Mouse (Mus musculus) limb, embryonic 15.5 days (tissue): ENCODE measurements around the gene Erp29. TPM values are rescaled to one million over a fixed set of nuclear protein-coding genes. Genes with fewer than 3 reads are reported as not detected.
A peak's percentile ranks its signal among the peaks of the same experiment; 100 is the strongest.

ENCODE experiments used
- ATAC-seq: fragments of 200-750 bp; cut with Nextera tagmentation; 2 replicates; pipeline ENCODE4 v1.8.0; 2017; ENCODE audit warnings: low read depth, moderate TSS enrichment; ENCODE audit not compliant: insufficient number of reproducible peaks, low FRiP score, low TSS enrichment
- H3K27ac ChIP-seq: fragments of 300-500 bp; sonication (generic); 2 replicates; pipeline ENCODE4 v1.5.1; 2015; ENCODE audit warnings: moderate library complexity, mild to moderate bottlenecking, inconsistent platforms
- H3K27me3 ChIP-seq: fragments of 300-500 bp; sonication (generic); 2 replicates; pipeline ENCODE4 v1.6.1; 2015; ENCODE audit warnings: inconsistent platforms
- H3K36me3 ChIP-seq: fragments of 300-500 bp; sonication (generic); 2 replicates; pipeline ENCODE4 v1.6.1; 2015; ENCODE audit warnings: inconsistent platforms
- H3K4me1 ChIP-seq: fragments of 300-500 bp; sonication (generic); 2 replicates; pipeline ENCODE4 v1.6.1; 2015; ENCODE audit warnings: inconsistent platforms
- H3K4me2 ChIP-seq: fragments of 300-500 bp; sonication (generic); 2 replicates; pipeline ENCODE4 v1.6.1; 2015; ENCODE audit warnings: mild to moderate bottlenecking, inconsistent platforms
- H3K4me3 ChIP-seq: fragments of 300-500 bp; sonication (generic); 2 replicates; pipeline ENCODE4 v1.5.1; 2015; ENCODE audit warnings: mild to moderate bottlenecking, inconsistent platforms
- H3K9ac ChIP-seq: fragments of 300-500 bp; sonication (generic); 2 replicates; pipeline ENCODE4 v1.6.1; 2015; ENCODE audit warnings: inconsistent platforms
- H3K9me3 ChIP-seq: fragments of 300-500 bp; sonication (generic); 2 replicates; pipeline ENCODE4 v1.6.1; 2016; ENCODE audit warnings: inconsistent platforms
- WGBS: fragments of 180-500 bp; shearing (Covaris S2); methylation state at CpG from one replicate; pipeline ENCODE4 v1.1.7; 2015; 5-methylcytosine and 5-hydroxymethylcytosine counted together
- polyA plus RNA-seq: library from polyadenylated mRNA; unstranded; fragments of >200 nt; fragmentation: Nextera tagmentation; extraction: Ambion mirVana; gene quantifications from 2 replicates; pipeline ENCODE4 v1.2.1, GENCODE M21; 2015

The Erp29 gene
- polyA plus RNA-seq, 1 experiment from 2014 or later, result 198 TPM

- Histone ChIP-seq H3K9me3 (no peaks in the 10 kb centered on the region), H3K27ac (peak overlapping the region; percentile 93), H3K9ac (peak overlapping the region; percentile 78), H3K36me3 (peaks cover 19% of the 10 kb centered on the region), H3K27me3 (no peaks in the 10 kb centered on the region), H3K4me1 (peaks cover 18% of the 10 kb centered on the region), H3K4me3 (peak overlapping the region; percentile 95), H3K4me2 (peak overlapping the region; percentile 77)
- ATAC-seq, result peak; percentile 53; the same call in 1 of the 2 replicates
- 1% methylated on average over 67 of the region's 67 CpGs for WGBS
These were observed 54.0 kb downstream of the Erp29 start for GRCm38 (mm10) chr5:121398146-121398964.

GRCm38 (mm10) chr5:121397187-121398145 is 54.8 kb downstream of the Erp29 start, which contains the start of gene Naa25:
TSS of gene Naa25 (plus strand) at chr5:121397936.
- peak within 1 kb of the TSS; percentile 77 for H3K4me2 ChIP-seq
- peak within 1 kb of the TSS; percentile 78 for H3K9ac ChIP-seq
- no peaks in the 10 kb centered on the region for H3K27me3 ChIP-seq
- H3K4me1 ChIP-seq, result peaks cover 18% of the 10 kb centered on the region
- peak within 1 kb of the TSS; percentile 93 for H3K27ac ChIP-seq
- WGBS, result 9% methylated on average over 53 of the region's 53 CpGs
- H3K9me3 ChIP-seq, result no peaks in the 10 kb centered on the region
- peak within 1 kb of the TSS; percentile 95 for H3K4me3 ChIP-seq
- ATAC-seq, result peak; percentile 95
- H3K36me3 ChIP-seq, result peaks cover 16% of the 10 kb centered on the region

GRCm38 (mm10) chr5:121395621-121396020 is 56.7 kb downstream of the Erp29 start:
- Histone ChIP-seq H3K4me3 (no peak overlapping the region), H3K4me1 (peaks cover 15% of the 10 kb centered on the region), H3K9me3 (no peaks in the 10 kb centered on the region), H3K27me3 (no peaks in the 10 kb centered on the region), H3K36me3 (no peaks in the 10 kb centered on the region; the same call in 1 of the 2 replicates), H3K9ac (no peak overlapping the region), H3K4me2 (no peak overlapping the region), H3K27ac (no peak overlapping the region)
- no peak for ATAC-seq
- 78% methylated on average over 5 of the region's 5 CpGs for WGBS

- Histone ChIP-seq H3K9me3 (no peaks in the 10 kb centered on the region), H3K27ac (no peak overlapping the region), H3K4me2 (no peak overlapping the region), H3K27me3 (no peaks in the 10 kb centered on the region), H3K4me1 (peaks cover 4% of the 10 kb centered on the region; the same call in 1 of the 2 replicates), H3K4me3 (no peak overlapping the region), H3K36me3 (no peaks in the 10 kb centered on the region), H3K9ac (no peak overlapping the region)
- ATAC-seq, result no peak
- WGBS, result 68% methylated on average over 3 of the region's 3 CpGs
These were observed 58.9 kb downstream of the Erp29 start for GRCm38 (mm10) chr5:121393402-121393801.

- no peak overlapping the region for H3K27ac ChIP-seq
- H3K9ac ChIP-seq, result no peak overlapping the region
- no peak overlapping the region for H3K4me3 ChIP-seq
- no peaks in the 10 kb centered on the region for H3K36me3 ChIP-seq
- ATAC-seq, result no peak
- no peaks in the 10 kb centered on the region for H3K27me3 ChIP-seq
- peaks cover 4% of the 10 kb centered on the region; the same call in 1 of the 2 replicates for H3K4me1 ChIP-seq
- WGBS, result 58% methylated on average over 16 of the region's 16 CpGs
- no peaks in the 10 kb centered on the region for H3K9me3 ChIP-seq
- no peak overlapping the region for H3K4me2 ChIP-seq
These were observed 59.5 kb downstream of the Erp29 start for GRCm38 (mm10) chr5:121392667-121393380.

- Histone ChIP-seq H3K36me3 (no peaks in the 10 kb centered on the region), H3K27me3 (no peaks in the 10 kb centered on the region), H3K27ac (no peak overlapping the region), H3K9ac (no peak overlapping the region), H3K4me3 (no peak overlapping the region), H3K4me2 (no peak overlapping the region), H3K4me1 (peaks cover 16% of the 10 kb centered on the region), H3K9me3 (no peaks in the 10 kb centered on the region)
- ATAC-seq, result no peak
These were observed 62.6 kb downstream of the Erp29 start for GRCm38 (mm10) chr5:121389691-121390090.

- 66% methylated on average over 7 of the region's 7 CpGs for WGBS
- Histone ChIP-seq H3K9me3 (no peaks in the 10 kb centered on the region), H3K36me3 (no peaks in the 10 kb centered on the region), H3K4me3 (no peak overlapping the region), H3K27me3 (no peaks in the 10 kb centered on the region), H3K4me1 (peaks cover 21% of the 10 kb centered on the region), H3K9ac (no peak overlapping the region), H3K4me2 (no peak overlapping the region), H3K27ac (no peak overlapping the region)
- no peak for ATAC-seq
These were observed 63.2 kb downstream of the Erp29 start for GRCm38 (mm10) chr5:121389106-121389505.

- Histone ChIP-seq H3K27me3 (no peaks in the 10 kb centered on the region), H3K4me3 (no peak overlapping the region), H3K9ac (no peak overlapping the region), H3K4me2 (no peak overlapping the region), H3K36me3 (peaks cover 5% of the 10 kb centered on the region; the same call in 1 of the 2 replicates), H3K27ac (no peak overlapping the region), H3K9me3 (no peaks in the 10 kb centered on the region), H3K4me1 (peaks cover 29% of the 10 kb centered on the region)
- WGBS, result 47% methylated on average over 4 of the region's 4 CpGs
- no peak for ATAC-seq
These were observed 65.2 kb downstream of the Erp29 start for GRCm38 (mm10) chr5:121387126-121387525.

- WGBS, result 30% methylated on average over 22 of the region's 22 CpGs
- Histone ChIP-seq H3K27ac (0 out of 2 replicates have a peak overlapping the region, but pooled peaks have one; percentile 35), H3K9me3 (no peaks in the 10 kb centered on the region), H3K4me2 (peak overlapping the region; percentile 73), H3K27me3 (no peaks in the 10 kb centered on the region), H3K9ac (no peak overlapping the region), H3K4me3 (peak overlapping the region; percentile 68), H3K36me3 (peaks cover 11% of the 10 kb centered on the region), H3K4me1 (peaks cover 29% of the 10 kb centered on the region)
- no peak for ATAC-seq
These were observed 66.0 kb downstream of the Erp29 start for GRCm38 (mm10) chr5:121386120-121386909.

- peaks cover 29% of the 10 kb centered on the region for H3K4me1 ChIP-seq
- peak within 1 kb of the TSS; percentile 58 for H3K9ac ChIP-seq
- H3K36me3 ChIP-seq, result peaks cover 19% of the 10 kb centered on the region
- ATAC-seq, result peak; percentile 93
- H3K9me3 ChIP-seq, result no peaks in the 10 kb centered on the region
- no peaks in the 10 kb centered on the region for H3K27me3 ChIP-seq
- under 1% methylated on average over 34 of the region's 45 CpGs for WGBS
- H3K4me2 ChIP-seq, result peak within 1 kb of the TSS; percentile 73
- peak within 1 kb of the TSS; percentile 68 for H3K4me3 ChIP-seq
- H3K27ac ChIP-seq, result peak within 1 kb of the TSS; percentile 82
These were observed 66.7 kb downstream of the Erp29 start, which contains the start of gene Trafd1 for GRCm38 (mm10) chr5:121385461-121386119. TSS of gene Trafd1 (minus strand) at chr5:121385632.
